Mouse (Mus musculus): Measurements from ENCODE around the gene Rab40c.

GRCm38 (mm10) chr17:25832436-25833290 is 86.9 kb downstream of the Rab40c start:
- peak; percentile 27 for TF ChIP-seq POLR2A (IDR thresholded peaks at IDR 0.05; ENCODE audit: low read depth, low read length)
- no peak for TF ChIP-seq CTCF (conservative IDR thresholded peaks at IDR 0.05; ENCODE audit: insufficient read depth, insufficient read length, low read depth, low read length)
